Comparison of ENCODE assay signal across 8 mouse cellular contexts in the genomic region with DNA sequence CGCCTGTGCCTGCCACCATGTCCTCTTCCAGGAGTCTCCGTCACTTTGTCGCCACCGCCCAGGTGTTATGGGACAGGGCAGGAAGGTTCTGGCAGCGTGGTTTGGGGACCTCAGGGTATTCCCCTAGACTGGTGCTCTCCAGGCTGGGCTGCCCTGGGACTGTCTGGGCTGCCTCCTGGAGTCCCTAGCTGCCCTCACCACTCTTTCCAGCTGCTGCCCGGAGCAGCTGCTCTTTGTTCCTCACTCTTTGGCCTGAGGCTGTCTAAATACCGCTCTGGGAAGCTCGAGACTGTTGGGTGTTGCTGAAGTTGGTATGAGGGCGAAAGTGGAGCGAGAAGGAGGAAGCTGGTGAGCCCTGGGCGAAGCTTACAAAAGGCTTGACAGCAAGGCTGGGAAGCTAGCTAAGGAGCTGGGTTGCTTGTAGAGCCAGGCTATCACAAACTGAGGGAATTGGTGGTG. TPM values are rescaled to one million over a fixed set of nuclear protein-coding genes. Genes with fewer than 3 reads are reported as not detected.
A peak's percentile ranks its signal among the peaks of the same experiment; 100 is the strongest.
DNase-seq lines count a peak whose midpoint lies in the region; ATAC-seq and TF ChIP-seq lines count a peak whose summit lies in the region.

No protein-coding gene starts in this region.

- H3K27ac ChIP-seq in embryonic fibroblast, embryonic 13.5 days (ENCODE audit: insufficient read depth, low read length), result peak overlapping the region; percentile 43
- H3K27ac ChIP-seq in hindbrain, embryonic 11.5 days (ENCODE audit: low read depth, low read length), result peak overlapping the region; percentile 42; the same call in 1 of the 2 replicates
- peak overlapping the region; percentile 70 for H3K27ac ChIP-seq in limb, embryonic 15.5 days
- peak overlapping the region; percentile 22; the same call in 1 of the 2 replicates for H3K27ac ChIP-seq in midbrain, embryonic 14.5 days (replicated peaks; ENCODE audit: low read depth, low read length)

- no peaks in the 10 kb centered on the region for H3K9me3 ChIP-seq in hindbrain, embryonic 11.5 days (ENCODE audit: control insufficient read depth, low read length)
- no peaks in the 10 kb centered on the region for H3K9me3 ChIP-seq in limb, embryonic 15.5 days
- no peaks in the 10 kb centered on the region for H3K9me3 ChIP-seq in midbrain, embryonic 14.5 days (ENCODE audit: control insufficient read depth, low read length)

- H3K4me1 ChIP-seq in embryonic fibroblast, embryonic 13.5 days (ENCODE audit: control insufficient read depth, insufficient read depth, low read length), result peaks cover 9% of the 10 kb centered on the region; the same call in 1 of the 2 replicates
- peaks cover 8% of the 10 kb centered on the region for H3K4me1 ChIP-seq in hindbrain, embryonic 11.5 days (replicated peaks; ENCODE audit: control insufficient read depth, insufficient read depth, low read length)
- peaks cover 19% of the 10 kb centered on the region for H3K4me1 ChIP-seq in limb, embryonic 15.5 days
- peaks cover 15% of the 10 kb centered on the region for H3K4me1 ChIP-seq in midbrain, embryonic 14.5 days (ENCODE audit: control insufficient read depth, insufficient read depth, low read length)

- ATAC-seq in hindbrain, embryonic 11.5 days (ENCODE audit: low FRiP score), result peak; percentile 60; the same call in 1 of the 2 replicates
- ATAC-seq in limb, embryonic 15.5 days (ENCODE audit: insufficient number of reproducible peaks, low FRiP score, low TSS enrichment, low read depth), result peak; percentile 67; the same call in 1 of the 2 replicates
- ATAC-seq in midbrain, embryonic 14.5 days (ENCODE audit: low FRiP score, low TSS enrichment), result peak; percentile 27; the same call in 1 of the 2 replicates

- WGBS in hindbrain, embryonic 11.5 days, result 34% methylated on average over 11 of the region's 11 CpGs
- WGBS in limb, embryonic 15.5 days, result 18% methylated on average over 11 of the region's 11 CpGs
- whole genome bisulfite sequencing in midbrain, embryonic 14.5 days, result 42% methylated on average over 11 of the region's 11 CpGs

- H3K9ac ChIP-seq in hindbrain, embryonic 11.5 days (ENCODE audit: low read depth, low read length), result no peak overlapping the region; the same call in 1 of the 2 replicates
- peak overlapping the region; percentile 55 for H3K9ac ChIP-seq in limb, embryonic 15.5 days
- peak overlapping the region; percentile 58 for H3K9ac ChIP-seq in midbrain, embryonic 14.5 days (replicated peaks; ENCODE audit: low read length)

- peak; percentile 13 for DNase-seq in gastrocnemius, adult 18-20 months (ENCODE audit: low spot score)
- DNase-seq in gastrocnemius, adult 8-10 months (ENCODE audit: low spot score in 2 of 2), result no peak
- DNase-seq in hindbrain, embryonic 11.5 days (ENCODE audit: low spot score), result peak; percentile 46
- DNase-seq in midbrain, embryonic 14.5 days, result peak; percentile 23
- no peak for DNase-seq in spleen, postnatal 4 days (ENCODE audit: low spot score in 2 of 2)
- DNase-seq in left cerebral cortex, adult 9 months (ENCODE audit: low spot score in 2 of 2), result no peak

- TF ChIP-seq CTCF in embryonic fibroblast, embryonic 13.5 days (IDR thresholded peaks at IDR 0.05; ENCODE audit: borderline replicate concordance, insufficient read depth, low read length), result no peak

- H3K27me3 ChIP-seq in hindbrain, embryonic 11.5 days (ENCODE audit: control insufficient read depth, insufficient read depth, low read length), result no peaks in the 10 kb centered on the region
- H3K27me3 ChIP-seq in limb, embryonic 15.5 days, result no peaks in the 10 kb centered on the region
- no peaks in the 10 kb centered on the region for H3K27me3 ChIP-seq in midbrain, embryonic 14.5 days (ENCODE audit: control insufficient read depth, insufficient read depth, low read length)

- no peaks in the 10 kb centered on the region for H3K36me3 ChIP-seq in hindbrain, embryonic 11.5 days (ENCODE audit: control insufficient read depth, insufficient read depth, low read length)
- no peaks in the 10 kb centered on the region for H3K36me3 ChIP-seq in limb, embryonic 15.5 days
- H3K36me3 ChIP-seq in midbrain, embryonic 14.5 days (ENCODE audit: control insufficient read depth, insufficient read depth, low read length), result no peaks in the 10 kb centered on the region

- H3K4me2 ChIP-seq in hindbrain, embryonic 11.5 days (replicated peaks; ENCODE audit: low read depth, low read length), result peak overlapping the region; percentile 69
- H3K4me2 ChIP-seq in limb, embryonic 15.5 days, result peak overlapping the region; percentile 98
- peak overlapping the region; percentile 83 for H3K4me2 ChIP-seq in midbrain, embryonic 14.5 days (ENCODE audit: low read length)

- H3K4me3 ChIP-seq in embryonic fibroblast, embryonic 13.5 days (ENCODE audit: insufficient read depth, low read length), result peak overlapping the region; percentile 57
- peak overlapping the region; percentile 35 for H3K4me3 ChIP-seq in hindbrain, embryonic 11.5 days (ENCODE audit: low read depth, low read length)
- H3K4me3 ChIP-seq in limb, embryonic 15.5 days, result peak overlapping the region; percentile 63
- peak overlapping the region; percentile 38 for H3K4me3 ChIP-seq in midbrain, embryonic 14.5 days (replicated peaks; ENCODE audit: low read depth, low read length)

- no peak for TF ChIP-seq POLR2A in embryonic fibroblast, embryonic 13.5 days (IDR thresholded peaks at IDR 0.05; ENCODE audit: low read depth, low read length)

RNA-seq across cellular contexts. Expression of a gene that starts 32.7 kb away (rescaled TPM):
- 1 to 10 TPM; 3.3 to 5.0 TPM for total RNA-seq in gastrocnemius, adult 18-20 months (2021)
- 1 to 10 TPM; 3.0 to 3.5 (median 3.3) TPM for total RNA-seq in gastrocnemius, adult 8-10 months (2022)
- polyA plus RNA-seq in embryonic fibroblast, embryonic 13.5 days (2011; ENCODE audit: insufficient read length, low read depth, missing spikeins), result 30.2 and 39.4 TPM in 2 replicates
- polyA plus RNA-seq in hindbrain, embryonic 11.5 days (2014; fragmentation: Nextera tagmentation; extraction: Ambion mirVana), result 24.7 and 25.1 TPM in 2 replicates
- 10.7 and 11.6 TPM in 2 replicates for polyA plus RNA-seq in limb, embryonic 15.5 days (2015; fragmentation: Nextera tagmentation; extraction: Ambion mirVana)
- polyA plus RNA-seq in midbrain, embryonic 14.5 days (2014; fragmentation: Nextera tagmentation; extraction: Ambion mirVana), result 33.0 and 45.2 TPM in 2 replicates

Comparison
In these comparisons a context has a peak if more than half of its experiments do, and no peak if none do; other contexts are left out.
1. DNase-seq: peak in gastrocnemius, adult 18-20 months (single experiment), hindbrain, embryonic 11.5 days (single experiment) and midbrain, embryonic 14.5 days (single experiment); none in gastrocnemius, adult 8-10 months (0 of 2), spleen, postnatal 4 days (0 of 2) and left cerebral cortex, adult 9 months (0 of 2).
2. Peak in every context shown above with its lines, with median percentiles within 50 percentile points of each other: H3K27ac ChIP-seq, H3K4me3 ChIP-seq, ATAC-seq and H3K4me2 ChIP-seq.